Mouse (Mus musculus) lung, adult 2 months (tissue): Measurements from ENCODE around the gene Zmynd19. TPM values are rescaled to one million over a fixed set of nuclear protein-coding genes. Genes with fewer than 3 reads are reported as not detected.

ENCODE experiments used
- DNase-seq: peaks from one replicate; pipeline ENCODE4 v3.0.0; 2022
- H3K4me1 ChIP-seq: fragments of 200-500 bp; 2 replicates; pipeline ENCODE4 v1.6.1; 2011; ENCODE audit warnings: low read length; ENCODE audit not compliant: control insufficient read depth, insufficient read depth
- H3K4me3 ChIP-seq: fragments of 200-500 bp; replicated peaks from 2 replicates; pipeline ENCODE3; 2011; ENCODE audit warnings: low read depth, mild to moderate bottlenecking, control low read depth, low read length; ENCODE audit errors: extremely low read depth
- CTCF ChIP-seq: fragments of 200-500 bp; IDR thresholded peaks from 2 replicates; pipeline ENCODE4 v1.5.1; 2011; ENCODE audit warnings: mild to moderate bottlenecking, low read length, control low read depth; ENCODE audit not compliant: insufficient read depth
- POLR2A ChIP-seq: fragments of 200-500 bp; IDR thresholded peaks from 2 replicates; pipeline ENCODE4 v1.6.1; 2011; ENCODE audit warnings: low read depth, mild to moderate bottlenecking, control low read depth, low read length, borderline replicate concordance; ENCODE audit errors: extremely low read depth
- WGBS: fragments of 180-500 bp; shearing (Covaris S2); methylation state at CpG from one replicate; pipeline ENCODE4 v1.1.7; 2018; 5-methylcytosine and 5-hydroxymethylcytosine counted together
- polyA plus RNA-seq: library from polyadenylated mRNA; depleted of rRNA; stranded (reverse); fragments of >200 nt; gene quantifications from 2 replicates; pipeline ENCODE4 v1.2.3, GENCODE M21; 2012

Gene Zmynd19
- polyA plus RNA-seq, 1 experiment = 5.5 TPM

GRCm38 (mm10) chr2:24974906-24975703 lies 25.5 kb downstream of the Zmynd19 start, which contains the start of gene Mrpl41:
TSS of gene Mrpl41 (minus strand) at chr2:24975098.
- WGBS = under 1% methylated on average over 64 of the region's 64 CpGs
- Histone ChIP-seq H3K4me3 (peak within 1 kb of the TSS; percentile 82), H3K4me1 (0 out of 2 replicates have a peak, but pooled peaks cover 3% of the 10 kb centered on the region)
- peak; percentile 89 for DNase-seq
- no peak for TF ChIP-seq CTCF
- peak; percentile 93 for TF ChIP-seq POLR2A

- H3K4me3 ChIP-seq = peak within 1 kb of the TSS; percentile 82
- DNase-seq = peak; percentile 70
- 0 out of 2 replicates have a peak, but pooled peaks cover 3% of the 10 kb centered on the region for H3K4me1 ChIP-seq
- peak; percentile 58; the same call in 1 of the 2 replicates for TF ChIP-seq POLR2A
- no peak for TF ChIP-seq CTCF
- under 1% methylated on average over 16 of the region's 16 CpGs for WGBS
These were observed 26.2 kb downstream of the Zmynd19 start, which contains the start of gene Pnpla7 for GRCm38 (mm10) chr2:24975704-24976297. TSS of gene Pnpla7 (plus strand) at chr2:24976033.

GRCm38 (mm10) chr2:24976960-24977359 lies 27.4 kb downstream of the Zmynd19 start:
- Histone ChIP-seq H3K4me3 (peak overlapping the region; percentile 2), H3K4me1 (0 out of 2 replicates have a peak, but pooled peaks cover 3% of the 10 kb centered on the region)
- 81% methylated on average over 5 of the region's 5 CpGs for WGBS
- no peak for DNase-seq
- TF ChIP-seq POLR2A (no peak), CTCF (no peak)

- Histone ChIP-seq H3K4me1 (no peaks in the 10 kb centered on the region), H3K4me3 (no peak overlapping the region)
- TF ChIP-seq POLR2A (no peak), CTCF (no peak)
- WGBS = 64% methylated on average over 2 of the region's 2 CpGs
- DNase-seq = no peak
These were observed 38.2 kb downstream of the Zmynd19 start for GRCm38 (mm10) chr2:24987762-24988161.

- WGBS = 93% methylated on average over 6 of the region's 6 CpGs
- no peak for TF ChIP-seq CTCF
- TF ChIP-seq POLR2A = no peak
- H3K4me1 ChIP-seq = no peaks in the 10 kb centered on the region
- H3K4me3 ChIP-seq = no peak overlapping the region
- no peak for DNase-seq
These were observed 45.7 kb downstream of the Zmynd19 start for GRCm38 (mm10) chr2:24995332-24995731.

GRCm38 (mm10) chr2:24996471-24996870 lies 46.9 kb downstream of the Zmynd19 start:
- no peaks in the 10 kb centered on the region for H3K4me1 ChIP-seq
- 93% methylated on average over 2 of the region's 2 CpGs for WGBS
- no peak for DNase-seq
- no peak overlapping the region for H3K4me3 ChIP-seq
- TF ChIP-seq CTCF = no peak
- no peak for TF ChIP-seq POLR2A

- no peak overlapping the region for H3K4me3 ChIP-seq
- WGBS = 66% methylated on average over 3 of the region's 3 CpGs
- DNase-seq = no peak
- peak; percentile 61 for TF ChIP-seq CTCF
- TF ChIP-seq POLR2A = no peak
- H3K4me1 ChIP-seq = no peaks in the 10 kb centered on the region
These were observed 51.1 kb downstream of the Zmynd19 start for GRCm38 (mm10) chr2:25000544-25001235.

- TF ChIP-seq POLR2A (no peak), CTCF (no peak)
- H3K4me3 ChIP-seq = no peak overlapping the region
- H3K4me1 ChIP-seq = no peaks in the 10 kb centered on the region
- no peak for DNase-seq
- 79% methylated on average over 9 of the region's 9 CpGs for WGBS
These were observed 54.6 kb downstream of the Zmynd19 start for GRCm38 (mm10) chr2:25003946-25004786.

GRCm38 (mm10) chr2:25006767-25007166 lies 57.2 kb downstream of the Zmynd19 start:
- WGBS = 90% methylated on average over 1 of the region's 1 CpGs
- Histone ChIP-seq H3K4me1 (no peaks in the 10 kb centered on the region), H3K4me3 (no peak overlapping the region)
- TF ChIP-seq POLR2A (no peak), CTCF (no peak)
- DNase-seq = no peak
